Mouse (Mus musculus) brain, embryonic 14.5 days (tissue): Measurements from ENCODE around the gene Rasgef1b.

Experiments used
- CTCF ChIP-seq: fragments of 200-500 bp; IDR thresholded peaks from 2 replicates; pipeline ENCODE4 v1.5.1; 2012; ENCODE audit warnings: inconsistent platforms, mild to moderate bottlenecking, moderate library complexity, borderline replicate concordance; ENCODE audit not compliant: insufficient read depth, insufficient read length; ENCODE audit errors: extremely low read depth
- POLR2A ChIP-seq: fragments of 200-500 bp; IDR thresholded peaks from 2 replicates; pipeline ENCODE4 v1.6.1; 2012; ENCODE audit warnings: mild to moderate bottlenecking, inconsistent platforms, borderline replicate concordance; ENCODE audit not compliant: poor library complexity, insufficient read depth, insufficient read length, severe bottlenecking; ENCODE audit errors: extremely low read depth

DNA sequence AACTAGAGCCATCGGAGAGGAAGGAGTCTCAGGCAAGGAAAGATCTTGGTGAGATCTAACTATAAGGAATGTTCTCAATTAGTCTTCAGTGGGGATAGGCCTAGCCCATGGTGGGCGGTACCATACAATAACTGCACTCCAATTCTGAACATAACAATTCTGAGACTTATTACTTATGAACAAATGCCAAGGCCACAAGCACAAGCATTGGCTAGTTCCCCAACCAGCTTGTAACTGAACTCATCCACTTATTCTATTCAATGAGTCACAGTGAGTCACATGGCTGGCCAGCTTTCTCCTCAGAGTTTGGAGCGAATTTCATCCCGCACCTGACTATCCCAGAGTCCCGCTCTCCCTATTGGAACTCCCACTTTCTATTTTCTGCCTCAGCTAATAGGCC lies 533.4 kb downstream of the Rasgef1b start:
- TF ChIP-seq CTCF (no peak), POLR2A (no peak)
